Mouse (Mus musculus): Measurements from ENCODE around the gene Tekt1. TPM values are rescaled to one million over a fixed set of nuclear protein-coding genes. Genes with fewer than 3 reads are reported as not detected.
A peak's percentile ranks its signal among the peaks of the same experiment; 100 is the strongest.
"Not testable (repeated sequence)": the region's sequence is repeated elsewhere in the genome, so short reads cannot be mapped to it uniquely, and the experiment has no call there.

Tekt1 gene
- polyA plus RNA-seq, 1 experiment from 2014 or later = 5.8 TPM

- no peak overlapping the region for H3K9ac ChIP-seq (ENCODE audit: low read depth, low read length)
- 64% methylated on average over 1 of the region's 1 CpGs for WGBS
- no peak for ATAC-seq (ENCODE audit: low FRiP score, low TSS enrichment)
Measured at GRCm38 (mm10) chr11:72352272-72352671, 10.0 kb downstream of the Tekt1 start.

GRCm38 (mm10) chr11:72349652-72350051, 12.6 kb downstream of the Tekt1 start:
- Histone ChIP-seq H3K36me3 (ENCODE audit: control insufficient read depth, insufficient read depth, low read length) (no peaks in the 10 kb centered on the region), H3K4me2 (replicated peaks; ENCODE audit: low read depth, low read length) (no peak overlapping the region), H3K4me1 (ENCODE audit: control insufficient read depth, insufficient read depth, low read length) (no peaks in the 10 kb centered on the region), H3K4me3 (ENCODE audit: low read length) (no peak overlapping the region), H3K27me3 (ENCODE audit: control insufficient read depth, insufficient read depth, low read length) (no peaks in the 10 kb centered on the region), H3K9me3 (ENCODE audit: control insufficient read depth, low read length) (no peaks in the 10 kb centered on the region), H3K9ac (ENCODE audit: low read depth, low read length) (no peak overlapping the region), H3K27ac (ENCODE audit: low read depth, low read length) (no peak overlapping the region)
- no peak for ATAC-seq (ENCODE audit: low FRiP score, low TSS enrichment)
- WGBS = 65% methylated on average over 4 of the region's 4 CpGs

More at GRCm38 (mm10) chr11:72352272-72352671, 10.0 kb downstream of the Tekt1 start:
- H3K27ac ChIP-seq (ENCODE audit: low read depth, low read length) = no peak overlapping the region
- no peak overlapping the region for H3K4me2 ChIP-seq (replicated peaks; ENCODE audit: low read depth, low read length)
- H3K9me3 ChIP-seq (ENCODE audit: control insufficient read depth, low read length) = no peaks in the 10 kb centered on the region
- H3K27me3 ChIP-seq (ENCODE audit: control insufficient read depth, insufficient read depth, low read length) = no peaks in the 10 kb centered on the region
- H3K4me1 ChIP-seq (ENCODE audit: control insufficient read depth, insufficient read depth, low read length) = 0 out of 2 replicates have a peak, but pooled peaks cover 3% of the 10 kb centered on the region
- no peaks in the 10 kb centered on the region for H3K36me3 ChIP-seq (ENCODE audit: control insufficient read depth, insufficient read depth, low read length)
- no peak overlapping the region for H3K4me3 ChIP-seq (ENCODE audit: low read length)

- Histone ChIP-seq H3K4me1 (ENCODE audit: control insufficient read depth, insufficient read depth, low read length) (no peaks in the 10 kb centered on the region), H3K4me2 (replicated peaks; ENCODE audit: low read depth, low read length) (no peak overlapping the region), H3K27me3 (ENCODE audit: control insufficient read depth, insufficient read depth, low read length) (no peaks in the 10 kb centered on the region), H3K27ac (ENCODE audit: low read depth, low read length) (no peak overlapping the region), H3K4me3 (ENCODE audit: low read length) (no peak overlapping the region), H3K36me3 (ENCODE audit: control insufficient read depth, insufficient read depth, low read length) (no peaks in the 10 kb centered on the region), H3K9me3 (ENCODE audit: control insufficient read depth, low read length) (no peaks in the 10 kb centered on the region), H3K9ac (ENCODE audit: low read depth, low read length) (no peak overlapping the region)
- ATAC-seq (ENCODE audit: low FRiP score, low TSS enrichment) = no peak
- 51% methylated on average over 8 of the region's 8 CpGs for WGBS
Measured at GRCm38 (mm10) chr11:72349016-72349415, 13.2 kb downstream of the Tekt1 start.

GRCm38 (mm10) chr11:72348563-72348962, 13.7 kb downstream of the Tekt1 start:
- 51% methylated on average over 10 of the region's 10 CpGs for WGBS
- no peak overlapping the region for H3K4me3 ChIP-seq (ENCODE audit: low read length)
- H3K9me3 ChIP-seq (ENCODE audit: control insufficient read depth, low read length) = no peaks in the 10 kb centered on the region
- H3K36me3 ChIP-seq (ENCODE audit: control insufficient read depth, insufficient read depth, low read length) = no peaks in the 10 kb centered on the region
- H3K27ac ChIP-seq (ENCODE audit: low read depth, low read length) = no peak overlapping the region
- H3K4me2 ChIP-seq (replicated peaks; ENCODE audit: low read depth, low read length) = no peak overlapping the region
- H3K27me3 ChIP-seq (ENCODE audit: control insufficient read depth, insufficient read depth, low read length) = no peaks in the 10 kb centered on the region
- no peaks in the 10 kb centered on the region for H3K4me1 ChIP-seq (ENCODE audit: control insufficient read depth, insufficient read depth, low read length)
- H3K9ac ChIP-seq (ENCODE audit: low read depth, low read length) = no peak overlapping the region
- no peak; the same call in 1 of the 2 replicates for ATAC-seq (ENCODE audit: low FRiP score, low TSS enrichment)

GRCm38 (mm10) chr11:72344486-72344885, 17.8 kb downstream of the Tekt1 start:
- 80% methylated on average over 11 of the region's 11 CpGs for WGBS
- H3K4me2 ChIP-seq (replicated peaks; ENCODE audit: low read depth, low read length) = no peak overlapping the region
- no peaks in the 10 kb centered on the region for H3K36me3 ChIP-seq (ENCODE audit: control insufficient read depth, insufficient read depth, low read length)
- ATAC-seq (ENCODE audit: low FRiP score, low TSS enrichment) = no peak
- 0 out of 2 replicates have a peak, but pooled peaks cover 4% of the 10 kb centered on the region for H3K4me1 ChIP-seq (ENCODE audit: control insufficient read depth, insufficient read depth, low read length)
- H3K27ac ChIP-seq (ENCODE audit: low read depth, low read length) = no peak overlapping the region
- no peak overlapping the region for H3K9ac ChIP-seq (ENCODE audit: low read depth, low read length)
- H3K4me3 ChIP-seq (ENCODE audit: low read length) = no peak overlapping the region
- no peaks in the 10 kb centered on the region for H3K9me3 ChIP-seq (ENCODE audit: control insufficient read depth, low read length)
- H3K27me3 ChIP-seq (ENCODE audit: control insufficient read depth, insufficient read depth, low read length) = no peaks in the 10 kb centered on the region

- WGBS = 24% methylated on average over 8 of the region's 8 CpGs
- no peak overlapping the region for H3K4me3 ChIP-seq (ENCODE audit: low read length)
- H3K9ac ChIP-seq (ENCODE audit: low read depth, low read length) = no peak overlapping the region
- no peak overlapping the region for H3K4me2 ChIP-seq (replicated peaks; ENCODE audit: low read depth, low read length)
- no peaks in the 10 kb centered on the region for H3K36me3 ChIP-seq (ENCODE audit: control insufficient read depth, insufficient read depth, low read length)
- H3K4me1 ChIP-seq (ENCODE audit: control insufficient read depth, insufficient read depth, low read length) = 0 out of 2 replicates have a peak, but pooled peaks cover 4% of the 10 kb centered on the region
- H3K27me3 ChIP-seq (ENCODE audit: control insufficient read depth, insufficient read depth, low read length) = no peaks in the 10 kb centered on the region
- no peak for ATAC-seq (ENCODE audit: low FRiP score, low TSS enrichment)
- H3K27ac ChIP-seq (ENCODE audit: low read depth, low read length) = no peak overlapping the region
- no peaks in the 10 kb centered on the region for H3K9me3 ChIP-seq (ENCODE audit: control insufficient read depth, low read length)
Measured at GRCm38 (mm10) chr11:72343904-72344303, 18.3 kb downstream of the Tekt1 start.

- H3K27me3 ChIP-seq (ENCODE audit: control insufficient read depth, insufficient read depth, low read length); H3K4me2 ChIP-seq (replicated peaks; ENCODE audit: low read depth, low read length); H3K4me1 ChIP-seq (ENCODE audit: control insufficient read depth, insufficient read depth, low read length); H3K4me3 ChIP-seq (ENCODE audit: low read length); ATAC-seq (ENCODE audit: low FRiP score, low TSS enrichment); H3K9me3 ChIP-seq (ENCODE audit: control insufficient read depth, low read length); H3K36me3 ChIP-seq (ENCODE audit: control insufficient read depth, insufficient read depth, low read length); H3K27ac ChIP-seq (ENCODE audit: low read depth, low read length); H3K9ac ChIP-seq (ENCODE audit: low read depth, low read length): not testable (repeated sequence)
- WGBS = 87% methylated on average over 5 of the region's 5 CpGs
Measured at GRCm38 (mm10) chr11:72343238-72343625, 19.0 kb downstream of the Tekt1 start.

- peak; percentile 40; the same call in 1 of the 2 replicates for ATAC-seq (ENCODE audit: low FRiP score, low TSS enrichment)
- WGBS = 10% methylated on average over 7 of the region's 7 CpGs
- Histone ChIP-seq H3K36me3 (ENCODE audit: control insufficient read depth, insufficient read depth, low read length) (no peaks in the 10 kb centered on the region), H3K27ac (ENCODE audit: low read depth, low read length) (no peak overlapping the region), H3K4me3 (ENCODE audit: low read length) (no peak overlapping the region), H3K4me1 (ENCODE audit: control insufficient read depth, insufficient read depth, low read length) (peaks cover 9% of the 10 kb centered on the region; the same call in 1 of the 2 replicates), H3K4me2 (replicated peaks; ENCODE audit: low read depth, low read length) (no peak overlapping the region), H3K9me3 (ENCODE audit: control insufficient read depth, low read length) (no peaks in the 10 kb centered on the region), H3K27me3 (ENCODE audit: control insufficient read depth, insufficient read depth, low read length) (no peaks in the 10 kb centered on the region), H3K9ac (ENCODE audit: low read depth, low read length) (no peak overlapping the region)
Measured at GRCm38 (mm10) chr11:72342549-72343237, 19.5 kb downstream of the Tekt1 start.

GRCm38 (mm10) chr11:72339716-72340115, 22.5 kb downstream of the Tekt1 start:
- no peaks in the 10 kb centered on the region for H3K36me3 ChIP-seq (ENCODE audit: control insufficient read depth, insufficient read depth, low read length)
- no peak overlapping the region for H3K9ac ChIP-seq (ENCODE audit: low read depth, low read length)
- H3K9me3 ChIP-seq (ENCODE audit: control insufficient read depth, low read length) = no peaks in the 10 kb centered on the region
- peak overlapping the region; percentile 33; the same call in 1 of the 2 replicates for H3K27ac ChIP-seq (ENCODE audit: low read depth, low read length)
- no peak overlapping the region for H3K4me2 ChIP-seq (replicated peaks; ENCODE audit: low read depth, low read length)
- no peak for ATAC-seq (ENCODE audit: low FRiP score, low TSS enrichment)
- 71% methylated on average over 4 of the region's 4 CpGs for WGBS
- H3K4me3 ChIP-seq (ENCODE audit: low read length) = no peak overlapping the region
- H3K27me3 ChIP-seq (ENCODE audit: control insufficient read depth, insufficient read depth, low read length) = no peaks in the 10 kb centered on the region
- peaks cover 9% of the 10 kb centered on the region; the same call in 1 of the 2 replicates for H3K4me1 ChIP-seq (ENCODE audit: control insufficient read depth, insufficient read depth, low read length)
